Mouse (Mus musculus): ENCODE results near the gene Tiam2.

Gene Tiam2

GRCm38 (mm10) chr17:3405350-3406073 lies 79.1 kb downstream of the Tiam2 start:
- no peak for DNase-seq

- peak; percentile 44 for DNase-seq
These were observed 80.7 kb downstream of the Tiam2 start for GRCm38 (mm10) chr17:3407051-3407450.

- DNase-seq, result no peak
These were observed 83.9 kb downstream of the Tiam2 start for GRCm38 (mm10) chr17:3410307-3410706.

- no peak for DNase-seq
These were observed 86.4 kb downstream of the Tiam2 start for GRCm38 (mm10) chr17:3412771-3413170.

GRCm38 (mm10) chr17:3415580-3415979 lies 89.2 kb downstream of the Tiam2 start:
- no peak for DNase-seq

- DNase-seq, result no peak
These were observed 90.0 kb downstream of the Tiam2 start for GRCm38 (mm10) chr17:3416401-3416800.

- no peak for DNase-seq
These were observed 93.1 kb downstream of the Tiam2 start for GRCm38 (mm10) chr17:3419368-3419928.

GRCm38 (mm10) chr17:3420148-3420547 lies 93.8 kb downstream of the Tiam2 start:
- no peak for DNase-seq

GRCm38 (mm10) chr17:3423416-3423815 lies 97.0 kb downstream of the Tiam2 start:
- DNase-seq, result no peak

GRCm38 (mm10) chr17:3428659-3429058 lies 102.3 kb downstream of the Tiam2 start:
- DNase-seq, result no peak

GRCm38 (mm10) chr17:3432590-3433498 lies 106.5 kb downstream of the Tiam2 start:
- DNase-seq, result no peak

- no peak for DNase-seq
These were observed 107.3 kb downstream of the Tiam2 start for GRCm38 (mm10) chr17:3433521-3434271.

- DNase-seq, result no peak
These were observed 108.9 kb downstream of the Tiam2 start for GRCm38 (mm10) chr17:3435299-3435698.

- DNase-seq, result peak; percentile 32
These were observed 110.6 kb downstream of the Tiam2 start for GRCm38 (mm10) chr17:3436841-3437515.

GRCm38 (mm10) chr17:3442526-3443401 lies 116.4 kb downstream of the Tiam2 start:
- no peak for DNase-seq

GRCm38 (mm10) chr17:3446191-3446950 lies 120.0 kb downstream of the Tiam2 start:
- DNase-seq, result peak; percentile 69

GRCm38 (mm10) chr17:3448725-3449124 lies 122.4 kb downstream of the Tiam2 start:
- DNase-seq, result peak; percentile 73

GRCm38 (mm10) chr17:3451077-3451476 lies 124.7 kb downstream of the Tiam2 start:
- peak; percentile 54 for DNase-seq

- no peak for DNase-seq
These were observed 126.4 kb downstream of the Tiam2 start for GRCm38 (mm10) chr17:3452571-3453311.

GRCm38 (mm10) chr17:3453946-3454345 lies 127.6 kb downstream of the Tiam2 start:
- DNase-seq, result peak; percentile 51

Measured in embryo, embryonic 11 days (tissue).